Mouse (Mus musculus) lung, adult 2 months (tissue): ENCODE measurements around the gene Fkbp15.

Experiments used
- CTCF ChIP-seq: fragments of 200-500 bp; IDR thresholded peaks from 2 replicates; pipeline ENCODE4 v1.5.1; 2011; ENCODE audit warnings: mild to moderate bottlenecking, low read length, control low read depth; ENCODE audit not compliant: insufficient read depth
- POLR2A ChIP-seq: fragments of 200-500 bp; IDR thresholded peaks from 2 replicates; pipeline ENCODE4 v1.6.1; 2011; ENCODE audit warnings: low read depth, mild to moderate bottlenecking, control low read depth, low read length, borderline replicate concordance; ENCODE audit errors: extremely low read depth

- TF ChIP-seq POLR2A (no peak), CTCF (no peak)
These were observed 34.2 kb downstream of the Fkbp15 start for GRCm38 (mm10) chr4:62326111-62326510.
